ENCODE assay signal across 8 mouse cellular contexts in the genomic region with DNA sequence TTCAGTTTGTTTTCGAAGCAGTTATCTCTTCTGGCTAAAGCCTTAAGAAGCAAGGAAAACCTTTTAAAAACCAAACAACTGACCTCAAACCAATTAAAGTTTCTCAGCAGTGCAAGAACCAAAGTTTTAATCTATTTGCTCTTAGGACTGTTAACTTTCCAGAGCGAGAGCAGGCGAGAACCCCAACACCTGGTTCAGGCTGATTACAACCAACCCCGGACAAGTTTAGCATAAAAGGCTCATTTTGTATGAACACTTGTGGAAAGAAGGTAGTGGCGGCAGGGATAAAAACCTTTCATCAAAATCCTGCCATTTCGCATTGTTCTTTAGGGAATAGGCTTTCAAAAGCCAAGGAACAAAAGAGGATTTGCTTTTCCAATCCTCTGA. TPM values are rescaled to one million over a fixed set of nuclear protein-coding genes. Genes with fewer than 3 reads are reported as not detected.
DNase-seq lines count a peak whose midpoint lies in the region; ATAC-seq and TF ChIP-seq lines count a peak whose summit lies in the region.

No protein-coding gene starts in this region.

- H3K27me3 ChIP-seq in embryonic facial prominence, embryonic 10.5 days (replicated peaks; ENCODE audit: low read depth, poor library complexity, severe bottlenecking): no peaks in the 10 kb centered on the region
- no peaks in the 10 kb centered on the region for H3K27me3 ChIP-seq in intestine, embryonic 14.5 days (replicated peaks; ENCODE audit: control insufficient read depth, insufficient read depth, low read length)
- H3K27me3 ChIP-seq in myocyte (ENCODE audit: control insufficient read depth, insufficient read depth, insufficient read length): no peaks in the 10 kb centered on the region

- H3K4me2 ChIP-seq in intestine, embryonic 14.5 days (ENCODE audit: low read length): peak overlapping the region; percentile 48
- peak overlapping the region; percentile 77 for H3K4me2 ChIP-seq in myocyte (ENCODE audit: low read depth)

- no peak for TF ChIP-seq CTCF in layer of hippocampus, adult 2 months (conservative IDR thresholded peaks at IDR 0.05)

- DNase-seq in layer of hippocampus, adult 2 months (ENCODE audit: low spot score in 2 of 2): no peak
- DNase-seq in layer of hippocampus, adult 9-10 months (ENCODE audit: low spot score): no peak
- no peak for DNase-seq in embryonic facial prominence, embryonic 10.5 days (ENCODE audit: low spot score)
- no peak for DNase-seq in intestine, embryonic 14.5 days (ENCODE audit: low spot score)
- DNase-seq in thymus, postnatal 0 days (ENCODE audit: low spot score): no peak
- DNase-seq in layer of hippocampus, adult 11-12 months (ENCODE audit: low spot score): no peak

- H3K36me3 ChIP-seq in embryonic facial prominence, embryonic 10.5 days (replicated peaks): no peaks in the 10 kb centered on the region
- H3K36me3 ChIP-seq in intestine, embryonic 14.5 days (ENCODE audit: control insufficient read depth, insufficient read depth, low read length): no peaks in the 10 kb centered on the region
- H3K36me3 ChIP-seq in myocyte (ENCODE audit: control insufficient read depth, insufficient read depth): no peaks in the 10 kb centered on the region

- WGBS in embryonic facial prominence, embryonic 10.5 days: 8% methylated on average over 6 of the region's 6 CpGs
- WGBS in intestine, embryonic 14.5 days: 14% methylated on average over 6 of the region's 6 CpGs

- peak overlapping the region; percentile 87 for H3K9ac ChIP-seq in intestine, embryonic 14.5 days (ENCODE audit: low read length)

- peaks cover 44% of the 10 kb centered on the region for H3K4me1 ChIP-seq in embryonic facial prominence, embryonic 10.5 days
- 0 out of 2 replicates have a peak, but pooled peaks cover 5% of the 10 kb centered on the region for H3K4me1 ChIP-seq in intestine, embryonic 14.5 days (replicated peaks; ENCODE audit: control insufficient read depth, insufficient read depth, low read length)

- H3K4me3 ChIP-seq in layer of hippocampus, adult 2 months: peak overlapping the region; percentile 62
- H3K4me3 ChIP-seq in embryonic facial prominence, embryonic 10.5 days: peak overlapping the region; percentile 78
- H3K4me3 ChIP-seq in intestine, embryonic 14.5 days (ENCODE audit: low read depth, low read length): peak overlapping the region; percentile 78
- peak overlapping the region; percentile 78 for H3K4me3 ChIP-seq in myocyte

- peak overlapping the region; percentile 98 for H3K27ac ChIP-seq in layer of hippocampus, adult 2 months
- H3K27ac ChIP-seq in embryonic facial prominence, embryonic 10.5 days (replicated peaks): peak overlapping the region; percentile 98
- H3K27ac ChIP-seq in intestine, embryonic 14.5 days (ENCODE audit: low read depth): peak overlapping the region; percentile 92

- H3K9me3 ChIP-seq in embryonic facial prominence, embryonic 10.5 days: no peaks in the 10 kb centered on the region
- H3K9me3 ChIP-seq in intestine, embryonic 14.5 days (ENCODE audit: control insufficient read depth, low read length): no peaks in the 10 kb centered on the region

- TF ChIP-seq POLR2A in myocyte (IDR thresholded peaks at IDR 0.05; ENCODE audit: insufficient read length, low read depth): no peak

- no peaks in the 10 kb centered on the region for H3K79me2 ChIP-seq in myocyte (ENCODE audit: control insufficient read depth, insufficient read depth)

- ATAC-seq in intestine, embryonic 14.5 days (replicated peaks; ENCODE audit: low FRiP score, low TSS enrichment, low read depth): no peak
- ATAC-seq in granulocyte monocyte progenitor cell, adult 5-6 weeks (replicated peaks; ENCODE audit: poor library complexity, severe bottlenecking): no peak

- H3ac ChIP-seq in myocyte (ENCODE audit: control insufficient read depth, insufficient read length): peak overlapping the region; percentile 15

TF ChIP-seq in myocyte, 11 proteins besides CTCF, POLR2A, EP300 and RAD21:
- TF ChIP-seq TCF12 (IDR thresholded peaks at IDR 0.05; ENCODE audit: insufficient read depth, poor library complexity, severe bottlenecking) (no peak), POLR2AphosphoS2 (IDR thresholded peaks at IDR 0.05; ENCODE audit: insufficient read length, low read depth) (no peak), SRF (IDR thresholded peaks at IDR 0.05; ENCODE audit: control insufficient read depth, insufficient read length, low read depth) (no peak), TCF3 (IDR thresholded peaks at IDR 0.05; ENCODE audit: insufficient read length, low read depth) (no peak)

RNA-seq across cellular contexts. Expression of a gene that starts 0.9 kb away (rescaled TPM):
- total RNA-seq in layer of hippocampus, adult 2 months (2021): 1 to 10 TPM; 4.1 to 5.1 TPM
- 5.5 and 6.1 TPM in 2 replicates for polyA plus RNA-seq in embryonic facial prominence, embryonic 10.5 days (2016; fragmentation: Nextera tagmentation; extraction: Ambion mirVana)
- polyA plus RNA-seq in intestine, embryonic 14.5 days (2014; fragmentation: Nextera tagmentation; extraction: Ambion mirVana): 2.8 and 4.0 TPM in 2 replicates
- 0.26 TPM for polyA plus RNA-seq in myocyte (2012; fragmentation: generic; extraction: Trizol)
- 4.0 and 4.7 TPM in 2 replicates for total RNA-seq in granulocyte monocyte progenitor cell, adult 5-6 weeks (2014; fragmentation: Nextera tagmentation)
- total RNA-seq in granulocyte monocyte progenitor cell, adult 5-6 weeks (2017): 7.3 and 14.4 TPM in 2 replicates
- polyA plus RNA-seq in thymus, postnatal 0 days (2015; fragmentation: Nextera tagmentation; extraction: Ambion mirVana): 5.7 and 6.2 TPM in 2 replicates

RNA-seq across cellular contexts. Expression of a gene that starts 38.2 kb away (rescaled TPM):
- 100 to 1,000 TPM; 215 to 218 TPM for total RNA-seq in layer of hippocampus, adult 2 months (2021)
- 259 and 278 TPM in 2 replicates for polyA plus RNA-seq in embryonic facial prominence, embryonic 10.5 days (2016; fragmentation: Nextera tagmentation; extraction: Ambion mirVana)
- 123 and 132 TPM in 2 replicates for polyA plus RNA-seq in intestine, embryonic 14.5 days (2014; fragmentation: Nextera tagmentation; extraction: Ambion mirVana)
- 24.0 TPM for polyA plus RNA-seq in myocyte (2012; fragmentation: generic; extraction: Trizol)
- 83.2 and 91.2 TPM in 2 replicates for total RNA-seq in granulocyte monocyte progenitor cell, adult 5-6 weeks (2014; fragmentation: Nextera tagmentation)
- total RNA-seq in granulocyte monocyte progenitor cell, adult 5-6 weeks (2017): 138 and 162 TPM in 2 replicates
- polyA plus RNA-seq in thymus, postnatal 0 days (2015; fragmentation: Nextera tagmentation; extraction: Ambion mirVana): 146 and 147 TPM in 2 replicates
